In genomic region chr4:43248909-43249308, GRCm38 (mm10) we compare ENCODE assay signal across 23 mouse cellular contexts. TPM values are rescaled to one million over a fixed set of nuclear protein-coding genes. Genes with fewer than 3 reads are reported as not detected.
A peak's percentile ranks its signal among the peaks of the same experiment; 100 is the strongest.
DNase-seq lines count a peak whose midpoint lies in the region; ATAC-seq lines count a peak whose summit lies in the region.
"Had no signal": no experiment of that assay in that cellular context is flagged by ENCODE, and none has a peak within 500 bp of the region (broad histone marks: within the 10 kb centered on the region; RNA-seq: fewer than 3 reads in every experiment).

No protein-coding gene starts in this region.

- no peaks in the 10 kb centered on the region for H3K9me3 ChIP-seq in hindbrain, embryonic 10.5 days
- no peaks in the 10 kb centered on the region for H3K9me3 ChIP-seq in hindbrain, embryonic 13.5 days
- H3K9me3 ChIP-seq in midbrain, embryonic 12.5 days: no peaks in the 10 kb centered on the region
- no peaks in the 10 kb centered on the region for H3K9me3 ChIP-seq in midbrain, embryonic 15.5 days
- H3K9me3 ChIP-seq: embryonic facial prominence, embryonic 12.5 days; intestine, embryonic 15.5 days; liver, embryonic 12.5 days; megakaryocyte, embryonic 14.5 days; neural tube, embryonic 12.5 days had no signal

- H3K4me1 ChIP-seq in hindbrain, embryonic 10.5 days (replicated peaks): peaks cover 25% of the 10 kb centered on the region
- peaks cover 4% of the 10 kb centered on the region for H3K4me1 ChIP-seq in hindbrain, embryonic 13.5 days (replicated peaks)
- peaks cover 14% of the 10 kb centered on the region for H3K4me1 ChIP-seq in midbrain, embryonic 12.5 days
- no peaks in the 10 kb centered on the region for H3K4me1 ChIP-seq in midbrain, embryonic 15.5 days
- H3K4me1 ChIP-seq: embryonic facial prominence, embryonic 12.5 days; intestine, embryonic 15.5 days had no signal

- intact Hi-C loops in left cerebral cortex, postnatal 14 days (cut with DNase I): loop anchor here (5.0 kb wide), 1 partner anchor 202 kb away; the partner anchor contains the start of gene Fam214b

- no peak overlapping the region for H3K4me2 ChIP-seq in hindbrain, embryonic 13.5 days
- no peak overlapping the region for H3K4me2 ChIP-seq in midbrain, embryonic 12.5 days (replicated peaks)
- H3K4me2 ChIP-seq in midbrain, embryonic 15.5 days: no peak overlapping the region
- H3K4me2 ChIP-seq: embryonic facial prominence, embryonic 12.5 days; hindbrain, embryonic 14.5 days; intestine, embryonic 15.5 days; liver, embryonic 12.5 days; neural tube, embryonic 12.5 days had no signal

- ATAC-seq in hindbrain, embryonic 13.5 days (ENCODE audit: low FRiP score): no peak
- no peak for ATAC-seq in midbrain, embryonic 12.5 days (ENCODE audit: low FRiP score, low read depth)
- no peak for ATAC-seq in midbrain, embryonic 15.5 days (replicated peaks)
- no peak for ATAC-seq in activated CD4-positive, CD25-positive, alpha-beta regulatory T cell, adult 4 months
- ATAC-seq in granulocyte monocyte progenitor cell, adult 5-6 weeks (replicated peaks; ENCODE audit: poor library complexity, severe bottlenecking): no peak
- ATAC-seq: intestine, embryonic 15.5 days; liver, embryonic 12.5 days; Patski had no signal

- DNase-seq in hindbrain, embryonic 10.5 days (ENCODE audit: low spot score): no peak
- peak; percentile 34 for DNase-seq in NIH3T3 (ENCODE audit: low read depth)
- peak; percentile 38 to 60 for DNase-seq in left cerebral cortex, postnatal 14 days (ENCODE audit: low spot score in 2 of 2)
- DNase-seq: adrenal gland, postnatal 10 days; cerebellum, postnatal 10 days; gastrocnemius, postnatal 36 days; kidney, adult 9 months; kidney, postnatal 36 days; layer of hippocampus, adult 9-11 months; lung, adult 2 months; thymus, postnatal 36 days had no signal

- no peak overlapping the region for H3K9ac ChIP-seq in hindbrain, embryonic 13.5 days
- H3K9ac ChIP-seq in midbrain, embryonic 12.5 days (replicated peaks): no peak overlapping the region
- no peak overlapping the region for H3K9ac ChIP-seq in midbrain, embryonic 15.5 days
- H3K9ac ChIP-seq: embryonic facial prominence, embryonic 12.5 days; hindbrain, embryonic 14.5 days; intestine, embryonic 15.5 days; liver, embryonic 12.5 days; neural tube, embryonic 12.5 days had no signal

- WGBS in hindbrain, embryonic 10.5 days: 66% methylated on average over 2 of the region's 2 CpGs
- 63% methylated on average over 2 of the region's 2 CpGs for WGBS in hindbrain, embryonic 13.5 days
- 58% methylated on average over 2 of the region's 2 CpGs for WGBS in midbrain, embryonic 12.5 days
- 70% methylated on average over 2 of the region's 2 CpGs for WGBS in midbrain, embryonic 15.5 days

- H3K27me3 ChIP-seq in hindbrain, embryonic 10.5 days (ENCODE audit: insufficient read depth, poor library complexity, severe bottlenecking): no peaks in the 10 kb centered on the region
- no peaks in the 10 kb centered on the region for H3K27me3 ChIP-seq in hindbrain, embryonic 13.5 days
- no peaks in the 10 kb centered on the region for H3K27me3 ChIP-seq in midbrain, embryonic 12.5 days
- H3K27me3 ChIP-seq in midbrain, embryonic 15.5 days (replicated peaks): no peaks in the 10 kb centered on the region
- H3K27me3 ChIP-seq: embryonic facial prominence, embryonic 12.5 days; intestine, embryonic 15.5 days; liver, embryonic 12.5 days; neural tube, embryonic 12.5 days; Patski had no signal

- no peak overlapping the region for H3K4me3 ChIP-seq in hindbrain, embryonic 10.5 days
- H3K4me3 ChIP-seq in hindbrain, embryonic 13.5 days: no peak overlapping the region
- H3K4me3 ChIP-seq in midbrain, embryonic 12.5 days: no peak overlapping the region
- no peak overlapping the region for H3K4me3 ChIP-seq in midbrain, embryonic 15.5 days
- H3K4me3 ChIP-seq: embryonic facial prominence, embryonic 12.5 days; intestine, embryonic 15.5 days; liver, embryonic 12.5 days; megakaryocyte, embryonic 14.5 days; neural tube, embryonic 12.5 days had no signal

- H3K36me3 ChIP-seq in hindbrain, embryonic 10.5 days: peaks cover 41% of the 10 kb centered on the region
- H3K36me3 ChIP-seq in hindbrain, embryonic 13.5 days: peaks cover 52% of the 10 kb centered on the region
- H3K36me3 ChIP-seq in midbrain, embryonic 12.5 days: peaks cover 46% of the 10 kb centered on the region
- H3K36me3 ChIP-seq in midbrain, embryonic 15.5 days (replicated peaks): peaks cover 13% of the 10 kb centered on the region; the same call in 1 of the 2 replicates
- H3K36me3 ChIP-seq: embryonic facial prominence, embryonic 12.5 days; intestine, embryonic 15.5 days; liver, embryonic 12.5 days had no signal

- H3K27ac ChIP-seq in hindbrain, embryonic 10.5 days: peak overlapping the region; percentile 82
- no peak overlapping the region for H3K27ac ChIP-seq in hindbrain, embryonic 13.5 days
- peak overlapping the region; percentile 70 for H3K27ac ChIP-seq in midbrain, embryonic 12.5 days (replicated peaks)
- H3K27ac ChIP-seq in midbrain, embryonic 15.5 days: no peak overlapping the region
- H3K27ac ChIP-seq: embryonic facial prominence, embryonic 12.5 days; hindbrain, embryonic 14.5 days; intestine, embryonic 15.5 days; liver, embryonic 12.5 days; neural tube, embryonic 12.5 days had no signal

RNA-seq across cellular contexts. Expression of gene Atp8b5, which starts 18.1 kb away (rescaled TPM):
- 0.18 and 0.26 TPM in 2 replicates for polyA plus RNA-seq in hindbrain, embryonic 10.5 days (2016; fragmentation: Nextera tagmentation; extraction: Ambion mirVana)
- polyA plus RNA-seq in hindbrain, embryonic 13.5 days (2015; fragmentation: Nextera tagmentation; extraction: Ambion mirVana): 0.34 and 0.40 TPM in 2 replicates
- polyA plus RNA-seq in midbrain, embryonic 12.5 days (2016; fragmentation: Nextera tagmentation; extraction: Ambion mirVana): 0.22 and 0.46 TPM in 2 replicates
- 0.46 and 0.89 TPM in 2 replicates for polyA plus RNA-seq in midbrain, embryonic 15.5 days (2015; fragmentation: Nextera tagmentation; extraction: Ambion mirVana)
- total RNA-seq in left cerebral cortex, postnatal 14 days (2021): under 1 TPM; 0.22 to 0.53 TPM
- polyA plus RNA-seq in activated CD4-positive, CD25-positive, alpha-beta regulatory T cell, adult 4 months (2017; shearing (Covaris generic)): under 1 TPM in 1 of 2 experiments, not detected in 1; 0.29 TPM
- total RNA-seq in granulocyte monocyte progenitor cell, adult 5-6 weeks (2014; fragmentation: Nextera tagmentation): 0.21 TPM in 1 of 2 replicates, not detected in the other
- 0.05 TPM in 1 of 2 replicates, not detected in the other for total RNA-seq in granulocyte monocyte progenitor cell, adult 5-6 weeks (2017)
- total RNA-seq: gastrocnemius, postnatal 36 days had no signal

Comparison
In these comparisons a context has a peak if more than half of its experiments do, and no peak if none do; other contexts are left out.
1. H3K27ac ChIP-seq: peak in hindbrain, embryonic 10.5 days (single experiment) and midbrain, embryonic 12.5 days (single experiment); none in hindbrain, embryonic 13.5 days (single experiment) and midbrain, embryonic 15.5 days (single experiment).